Mouse (Mus musculus): ENCODE data around the gene Sap18b. TPM values are rescaled to one million over a fixed set of nuclear protein-coding genes. Genes with fewer than 3 reads are reported as not detected.

The Sap18b gene
- total RNA-seq, 2 experiments from 2014 or later, result 90.8 to 97.5 TPM

Other genes with a start within 250 kb of the Sap18b start
- not detected for gene Prss54, start 249.0 kb upstream of the Sap18b start, total RNA-seq (2021)
- 1 to 10 TPM in 1 of 2 experiments, under 1 TPM in 1; 0.97 to 1.2 TPM for gene Gins3, start 191.9 kb upstream of the Sap18b start, total RNA-seq (2021)
- 100 to 1,000 TPM; 144 to 150 TPM for gene Ndrg4, start 148.4 kb upstream of the Sap18b start, total RNA-seq (2021)
- 10 to 100 TPM; 15.8 to 21.0 TPM for gene Setd6, start 109.5 kb upstream of the Sap18b start, total RNA-seq (2021)
- gene Cnot1, start 17.9 kb upstream of the Sap18b start, total RNA-seq (2021), result 100 to 1,000 TPM in 1 of 2 experiments, 10 to 100 TPM in 1; 99.8 to 110 TPM
- gene Slc38a7, start 28.2 kb downstream of the Sap18b start, total RNA-seq (2021), result 10 to 100 TPM; 10.7 to 11.3 TPM
- 100 to 1,000 TPM; 729 to 736 TPM for gene Got2, start 63.2 kb downstream of the Sap18b start, total RNA-seq (2021)